Mouse (Mus musculus): ENCODE results near the gene Chchd6.

Gene Chchd6

GRCm38 (mm10) chr6:89584634-89585409 lies 10.6 kb downstream of the Chchd6 start:
- no peak for DNase-seq

DNA sequence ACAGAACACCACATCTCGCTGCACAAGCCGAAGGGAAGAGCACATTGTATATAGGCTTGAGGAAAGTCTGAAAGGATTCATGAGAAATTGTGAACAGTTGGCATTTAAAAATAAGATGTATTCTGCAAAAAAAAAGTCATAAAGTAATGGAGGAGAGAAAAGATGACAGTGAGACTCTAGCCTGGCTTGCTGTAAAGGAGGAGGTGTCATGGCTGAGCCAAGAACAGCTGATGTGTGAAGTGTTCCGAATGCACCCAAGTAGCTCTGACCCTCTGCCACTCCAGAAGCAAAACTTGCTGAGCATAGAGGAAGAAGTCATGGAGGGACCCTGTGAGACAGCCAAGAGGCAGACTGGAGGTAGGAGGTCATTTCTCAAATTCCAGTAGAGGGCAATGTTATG lies 12.3 kb downstream of the Chchd6 start:
- no peak for DNase-seq

DNA sequence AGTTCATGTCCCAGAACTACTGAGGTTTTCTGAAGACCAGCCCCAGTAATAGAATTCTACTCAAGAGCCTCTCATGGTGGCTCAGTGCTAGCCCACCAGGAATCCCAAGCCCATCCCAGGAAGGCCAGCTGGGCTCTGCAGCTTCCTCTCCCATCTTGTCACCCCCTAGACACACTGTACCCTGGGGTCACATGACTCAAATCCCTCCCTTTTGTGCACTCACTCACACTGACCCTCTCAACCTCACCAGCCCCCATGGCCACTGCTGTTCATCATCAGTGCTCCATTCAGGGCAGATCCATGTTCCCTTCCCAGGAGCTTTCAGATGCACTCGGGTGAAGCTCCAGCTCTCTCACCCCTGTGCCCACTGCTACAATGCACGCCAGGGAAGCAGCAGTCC lies 20.8 kb downstream of the Chchd6 start:
- no peak for DNase-seq

DNA sequence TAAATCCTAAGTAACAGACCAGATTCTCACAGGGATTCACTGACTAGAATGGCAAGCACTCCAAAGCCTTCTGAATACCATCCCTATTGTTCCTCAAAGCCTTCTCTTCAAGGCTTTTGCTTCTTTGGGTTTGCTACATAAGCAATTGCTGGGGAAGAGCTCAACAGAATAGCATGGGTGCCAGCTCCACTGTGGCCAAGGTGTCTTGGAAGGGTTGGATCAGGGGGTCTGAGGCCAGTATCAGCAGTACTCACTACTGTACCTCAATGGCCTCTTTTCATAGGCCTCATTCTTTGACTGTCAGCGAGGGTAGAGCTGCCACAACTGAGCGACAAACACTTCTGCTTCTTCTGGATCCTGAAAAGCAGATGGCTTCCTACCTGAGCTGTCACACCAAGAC lies 21.7 kb downstream of the Chchd6 start:
- no peak for DNase-seq

DNA sequence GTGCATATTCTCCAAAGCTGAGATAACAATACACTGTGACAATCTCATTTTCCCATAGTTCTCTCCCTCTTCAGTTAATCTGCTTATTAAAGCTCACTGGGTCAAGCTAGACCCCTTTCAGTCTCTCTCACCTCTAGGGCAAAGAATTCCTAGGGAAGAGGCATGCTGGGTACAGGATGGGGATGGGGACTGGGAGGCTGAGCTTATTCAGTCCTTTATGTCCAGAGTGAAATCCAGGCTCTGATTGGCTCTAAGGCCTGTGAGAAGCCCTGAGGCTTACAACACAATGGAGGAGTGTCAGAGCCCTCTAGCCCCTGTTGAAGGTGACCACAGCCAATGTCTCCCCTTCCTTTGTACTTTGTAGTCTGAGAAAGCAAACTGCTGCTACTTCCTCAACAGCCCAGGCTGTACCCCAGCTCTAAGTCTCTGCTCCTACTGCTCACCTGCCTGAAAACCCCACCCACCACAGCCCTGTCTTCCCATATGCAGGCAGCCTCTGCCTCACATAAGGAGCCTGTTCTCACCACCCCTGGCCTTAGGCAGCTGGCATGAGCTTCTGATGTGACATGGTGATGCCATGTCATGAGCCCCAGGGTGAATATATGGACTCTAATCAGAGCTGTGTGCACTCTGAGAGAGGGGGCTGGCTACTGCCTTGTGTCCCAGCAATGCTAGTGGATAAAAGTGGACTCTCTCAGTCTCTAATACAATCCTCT lies 22.4 kb downstream of the Chchd6 start:
- DNase-seq, result no peak

DNA sequence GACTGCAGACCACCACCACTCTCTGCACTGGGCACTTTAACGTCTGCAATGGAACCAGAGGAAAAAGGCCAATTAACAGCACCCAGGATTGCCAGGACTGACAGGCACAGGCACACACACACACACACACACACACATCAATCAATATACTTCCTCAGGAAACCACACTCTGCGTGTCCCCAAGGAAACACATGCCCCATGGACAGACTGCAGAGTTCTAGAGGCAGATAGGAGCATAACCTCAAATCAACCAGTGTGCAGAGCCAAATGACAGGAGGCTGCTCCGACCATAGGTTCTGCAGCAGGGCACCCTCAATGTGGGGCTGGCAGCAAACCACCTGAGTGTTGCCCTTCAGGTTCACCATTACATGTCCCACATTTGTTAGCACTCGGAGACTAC lies 26.1 kb downstream of the Chchd6 start:
- no peak for DNase-seq

DNA sequence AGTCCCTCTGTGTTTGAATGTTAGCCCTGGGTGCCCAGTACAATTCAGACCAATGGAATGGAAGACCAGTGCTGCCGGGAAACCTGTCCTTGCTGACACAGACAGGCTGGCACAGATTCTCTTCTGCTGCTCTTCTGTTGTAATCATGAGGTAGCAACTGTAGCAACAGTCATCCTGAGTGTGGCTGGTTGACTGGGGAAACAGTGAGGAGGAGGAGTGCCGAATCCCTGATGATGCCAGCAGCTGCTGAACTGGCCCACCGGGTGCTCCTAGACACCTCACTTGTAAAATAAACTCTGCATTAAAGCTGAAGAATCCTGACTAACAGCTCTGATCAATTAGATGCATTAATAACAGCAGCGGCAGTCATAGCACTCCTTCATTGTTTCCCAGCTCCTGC lies 28.7 kb downstream of the Chchd6 start:
- no peak for DNase-seq

DNA sequence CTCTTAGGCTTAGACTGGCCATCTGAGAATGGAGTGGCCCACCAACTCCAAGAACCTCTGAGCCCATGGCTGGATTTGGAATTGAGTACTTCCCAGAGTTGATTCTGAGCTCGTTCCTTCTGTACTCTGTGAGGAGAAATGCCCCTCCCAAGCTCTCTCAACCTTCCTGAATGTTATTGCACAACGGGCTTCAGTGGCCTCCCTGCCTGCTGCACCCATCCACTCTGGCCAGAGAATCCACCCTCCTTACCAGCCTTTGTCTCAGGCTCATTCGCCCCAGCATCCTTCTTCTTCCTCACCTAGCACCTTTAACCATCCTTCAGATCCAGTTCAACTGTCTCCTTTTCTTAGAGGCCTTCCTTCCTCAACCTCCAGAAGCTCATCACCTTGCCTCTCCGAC lies 32.1 kb downstream of the Chchd6 start:
- no peak for DNase-seq

GRCm38 (mm10) chr6:89560826-89561225 lies 34.6 kb downstream of the Chchd6 start:
- DNase-seq, result no peak

GRCm38 (mm10) chr6:89557654-89558053 lies 37.8 kb downstream of the Chchd6 start:
- no peak for DNase-seq

- DNase-seq, result no peak
Observed at GRCm38 (mm10) chr6:89556566-89556965, 38.9 kb downstream of the Chchd6 start.

- DNase-seq, result no peak
Observed at GRCm38 (mm10) chr6:89555971-89556370, 39.5 kb downstream of the Chchd6 start.

DNA sequence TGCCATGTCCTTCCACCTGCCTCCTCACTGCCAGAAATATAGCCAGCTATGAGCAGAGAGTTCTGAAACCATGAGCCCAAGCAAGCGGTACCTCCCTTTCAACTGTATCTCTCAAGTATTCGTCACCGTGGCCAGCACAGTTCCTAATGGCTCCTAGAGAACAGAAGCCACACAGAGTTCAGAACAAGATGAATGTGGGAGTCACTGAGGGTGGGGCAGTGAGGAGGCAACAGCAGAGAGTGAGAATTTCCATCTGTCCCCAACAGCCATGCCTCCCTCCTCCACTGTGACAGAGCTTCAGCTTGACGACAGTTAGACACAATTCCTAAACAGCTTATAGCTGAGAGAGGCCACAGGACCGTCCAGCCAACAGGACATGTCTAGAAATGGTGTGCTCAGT lies 41.4 kb downstream of the Chchd6 start:
- no peak for DNase-seq

DNA sequence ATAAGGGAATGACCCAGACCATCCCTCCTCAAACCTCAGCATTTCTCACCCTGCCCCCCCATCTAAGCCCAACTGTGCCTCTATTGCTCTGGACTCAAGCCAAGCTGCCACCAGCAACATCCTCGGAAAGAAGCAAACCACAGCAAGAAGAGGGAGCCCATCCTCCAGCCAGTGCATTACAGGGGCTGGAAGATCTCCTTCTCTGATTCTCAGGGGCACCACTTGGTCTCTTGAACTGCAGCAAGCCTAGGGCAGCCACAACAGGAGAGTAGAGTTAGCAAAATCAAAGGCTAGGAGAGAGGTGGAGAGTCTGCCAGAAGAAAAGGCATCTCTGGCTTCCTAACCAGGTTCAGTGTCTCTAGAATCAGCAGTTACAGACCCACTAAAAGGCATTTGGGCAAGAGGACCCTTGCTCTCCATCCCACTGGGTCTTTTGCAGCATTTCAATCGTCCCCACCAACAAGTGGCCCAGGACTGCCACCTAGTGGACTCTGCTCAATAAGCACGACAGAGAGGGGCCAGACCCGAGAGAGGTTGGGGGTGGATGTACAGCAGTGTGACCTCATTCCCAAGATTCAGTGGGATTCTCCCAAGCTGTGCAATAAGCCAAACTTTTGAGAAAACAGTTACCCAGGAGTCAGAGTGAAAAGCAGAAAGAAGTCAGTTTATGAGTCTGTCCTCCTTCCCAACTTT lies 42.3 kb downstream of the Chchd6 start:
- DNase-seq, result peak; percentile 85 to 91

- peak; percentile 14 to 23 for DNase-seq
Observed at GRCm38 (mm10) chr6:89552321-89553011, 43.0 kb downstream of the Chchd6 start.

DNA sequence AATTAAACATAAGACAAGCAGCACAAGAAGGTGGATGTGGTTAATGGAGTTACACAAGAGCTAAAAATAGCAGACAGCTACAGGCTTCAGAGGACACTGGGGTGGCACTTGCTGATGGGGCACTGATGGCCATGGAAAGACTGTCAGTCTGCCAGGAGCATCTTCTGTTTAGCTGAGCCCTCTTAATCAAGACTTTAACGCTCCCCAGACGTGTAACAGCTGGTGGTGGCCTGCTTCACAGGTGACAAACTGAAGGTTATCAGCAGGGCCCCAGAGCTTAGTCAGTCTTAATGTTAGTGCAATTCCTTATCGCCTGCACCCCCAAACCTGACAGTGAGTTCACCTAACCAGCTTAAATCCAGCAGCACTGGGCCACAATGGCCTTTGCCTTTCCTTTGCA lies 46.3 kb downstream of the Chchd6 start:
- no peak for DNase-seq

- DNase-seq, result no peak
Observed at GRCm38 (mm10) chr6:89547951-89548350, 47.5 kb downstream of the Chchd6 start.

DNA sequence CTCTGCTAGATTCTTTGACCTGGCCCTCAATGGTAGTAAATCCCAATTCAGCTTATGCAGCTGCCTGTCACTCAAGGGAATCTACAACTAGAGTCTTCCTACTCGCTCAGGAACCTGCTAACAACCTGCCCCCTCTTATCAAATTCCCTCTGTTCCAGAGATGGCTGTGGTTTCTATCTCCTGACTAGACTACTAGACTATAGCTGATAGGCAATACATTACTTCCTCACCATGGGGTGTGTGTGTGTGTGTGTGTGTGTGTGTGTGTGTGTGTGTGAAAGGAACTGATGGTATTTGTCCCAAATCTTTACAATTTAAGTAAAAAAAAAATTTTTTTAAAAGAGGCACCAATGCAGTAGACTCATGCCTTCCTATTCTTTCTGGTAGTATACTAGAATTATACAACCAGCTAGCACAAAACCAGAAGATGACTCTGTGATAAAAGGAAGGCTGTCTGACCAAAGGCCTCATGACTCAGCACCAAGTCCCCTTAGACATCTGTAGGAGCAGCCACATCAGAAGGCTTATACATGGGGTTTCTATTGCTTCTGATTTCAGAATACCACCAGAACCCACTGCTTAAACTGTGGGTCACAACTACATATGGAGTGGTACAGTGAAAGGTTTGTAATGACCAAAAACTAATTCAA lies 57.2 kb downstream of the Chchd6 start:
- no peak for DNase-seq

- no peak for DNase-seq
Observed at GRCm38 (mm10) chr6:89535626-89536225, 59.7 kb downstream of the Chchd6 start.

- DNase-seq, result peak; percentile 60 to 71
Observed at GRCm38 (mm10) chr6:89524766-89525165, 70.7 kb downstream of the Chchd6 start.

DNA sequence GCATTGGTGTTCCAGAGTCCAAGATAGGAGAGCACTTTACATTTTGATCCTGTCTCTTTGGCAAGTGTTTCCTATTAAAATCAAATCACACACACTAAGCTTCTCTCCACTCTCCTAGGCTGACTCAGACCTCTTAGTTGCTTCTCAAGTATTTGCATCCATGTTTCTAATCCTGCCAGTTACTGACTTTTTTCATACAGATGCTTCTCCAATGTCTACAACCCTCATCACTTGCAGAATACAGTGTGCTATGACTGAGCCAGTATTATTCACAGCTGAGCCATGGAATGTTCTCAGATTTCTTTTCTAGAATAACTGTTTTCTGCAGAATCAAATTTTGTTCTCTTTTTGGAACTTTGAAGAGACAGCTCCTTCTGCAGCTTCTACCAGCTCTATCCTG lies 85.3 kb downstream of the Chchd6 start:
- DNase-seq, result no peak

DNA sequence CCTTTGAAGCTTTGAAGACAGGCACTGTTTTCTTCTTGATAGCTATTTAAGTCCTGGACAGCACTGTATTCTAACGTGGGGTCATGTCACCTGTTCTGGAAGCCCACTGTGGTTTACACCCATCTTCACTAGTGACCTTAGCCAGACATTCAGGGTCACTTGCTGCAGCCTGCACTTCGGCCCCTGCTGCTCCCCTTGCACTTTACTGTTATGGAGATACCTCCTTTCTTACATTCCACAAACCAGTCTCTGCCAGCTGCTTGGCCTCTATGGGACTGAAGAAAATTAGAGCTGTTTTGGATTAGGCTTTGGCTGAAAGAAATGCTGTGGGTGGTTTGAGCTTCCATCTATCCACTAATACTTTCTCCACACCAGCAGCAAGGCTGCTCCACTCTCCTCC lies 86.7 kb downstream of the Chchd6 start:
- DNase-seq, result no peak
